Mouse (Mus musculus) liver, embryonic 14.5 days (tissue): ENCODE measurements at regions not wholly inside any gene's neighbourhood (a gene's known extent, or its start where the extent isn't known, plus 50 kb on each side); places are given as distances from the start of the nearest gene placed in this dataset.

Source experiments
- ATAC-seq: fragments of 200-750 bp; cut with Nextera tagmentation; 2 replicates; pipeline ENCODE4 v1.8.0; 2017; ENCODE audit warnings: moderate number of reproducible peaks, mild to moderate bottlenecking, moderate library complexity; ENCODE audit not compliant: insufficient read depth
- DNase-seq, 3 experiments: peaks; one replicate each; pipeline ENCODE4 v3.0.0-alpha.2; 2012 to 2013; ENCODE audit warnings: low read depth in 3 of 3, low spot score in 3 of 3
- H3K27ac ChIP-seq: fragments of 300-500 bp; sonication (generic); 2 replicates; pipeline ENCODE4 v1.5.1; 2014; ENCODE audit warnings: moderate library complexity, mild to moderate bottlenecking, control low read depth, inconsistent platforms
- H3K27me3 ChIP-seq: fragments of 300-500 bp; sonication (generic); 2 replicates; pipeline ENCODE4 v1.6.1; 2014; ENCODE audit warnings: mild to moderate bottlenecking, low read length, moderate library complexity; ENCODE audit not compliant: control insufficient read depth, insufficient read depth
- H3K36me3 ChIP-seq: fragments of 300-500 bp; sonication (generic); replicated peaks from 2 replicates; pipeline ENCODE4 v1.6.1; 2014; ENCODE audit warnings: low read depth; ENCODE audit not compliant: control insufficient read depth, insufficient read depth
- H3K4me1 ChIP-seq, 2 experiments: fragments of 200-500 bp in 1 of 2; fragments of 300-500 bp in 1 of 2; sonication (generic) in 1 of 2; replicated peaks; 2 replicates each; pipeline ENCODE4 v1.6.1; 2012 to 2014; ENCODE audit warnings: antibody characterized with exemption in 1 of 2, inconsistent platforms in 1 of 2, low read length in 1 of 2; ENCODE audit not compliant: control insufficient read depth in 2 of 2, insufficient read depth in 2 of 2
- H3K4me2 ChIP-seq: fragments of 300-500 bp; sonication (generic); 2 replicates; pipeline ENCODE4 v1.6.1; 2014; ENCODE audit warnings: low read depth, mild to moderate bottlenecking, control low read depth, moderate library complexity
- H3K4me3 ChIP-seq, 2 experiments: fragments of 200-500 bp in 1 of 2; fragments of 300-500 bp in 1 of 2; sonication (generic) in 1 of 2; 2 replicates each; pipeline ENCODE4 v1.5.1; 2012 to 2014; ENCODE audit warnings: low read depth in 2 of 2, low read length in 2 of 2, mild to moderate bottlenecking in 2 of 2, control low read depth in 1 of 2, inconsistent platforms in 1 of 2, moderate library complexity in 1 of 2; ENCODE audit not compliant: insufficient read depth in 1 of 2
- H3K9ac ChIP-seq: fragments of 300-500 bp; sonication (generic); replicated peaks from 2 replicates; pipeline ENCODE4 v1.6.1; 2014; ENCODE audit warnings: mild to moderate bottlenecking, control low read depth, moderate library complexity
- H3K9me3 ChIP-seq: fragments of 300-500 bp; sonication (generic); 2 replicates; pipeline ENCODE4 v1.6.1; 2016; ENCODE audit warnings: low read length, mixed read lengths; ENCODE audit not compliant: control insufficient read depth
- CTCF ChIP-seq: IDR thresholded peaks from 2 replicates; pipeline ENCODE4 v1.5.1; 2016; ENCODE audit warnings: antibody characterized with exemption, low read depth, control low read depth
- EP300 ChIP-seq: IDR thresholded peaks from 2 replicates; pipeline ENCODE4 v1.6.1; 2016; ENCODE audit warnings: antibody characterized with exemption, low read depth
- WGBS: fragments of 180-500 bp; shearing (Covaris S2); extraction: QIAGEN DNeasy Blood & Tissue Kit; methylation state at CpG from one replicate; pipeline ENCODE4 v1.1.7; 2014; ENCODE audit not compliant: insufficient replicate concordance; 5-methylcytosine and 5-hydroxymethylcytosine counted together

- no peak overlapping the region for H3K27ac ChIP-seq
- no peaks in the 10 kb centered on the region for H3K36me3 ChIP-seq
- no peak overlapping the region for H3K4me2 ChIP-seq
- H3K4me3 ChIP-seq: no peak overlapping the region
- no peak for DNase-seq
- H3K27me3 ChIP-seq: no peaks in the 10 kb centered on the region
- no peak for TF ChIP-seq CTCF
- no peaks in the 10 kb centered on the region for H3K9me3 ChIP-seq
- no peak for ATAC-seq
- WGBS: 27% methylated on average over 3 of the region's 3 CpGs
- H3K9ac ChIP-seq: no peak overlapping the region
- H3K4me1 ChIP-seq: no peaks in the 10 kb centered on the region
Observed at GRCm38 (mm10) chr13:3729926-3730698, 74.0 kb downstream of the Calml3 start.

- Histone ChIP-seq H3K4me2 (no peak overlapping the region), H3K27me3 (no peaks in the 10 kb centered on the region), H3K36me3 (no peaks in the 10 kb centered on the region), H3K4me1 (no peaks in the 10 kb centered on the region), H3K4me3 (no peak overlapping the region), H3K27ac (no peak overlapping the region), H3K9me3 (no peaks in the 10 kb centered on the region), H3K9ac (no peak overlapping the region)
- 56% methylated on average over 3 of the region's 3 CpGs for WGBS
- DNase-seq: no peak
- no peak for TF ChIP-seq CTCF
- no peak for TF ChIP-seq EP300
- ATAC-seq: no peak
Observed at GRCm38 (mm10) chr13:3728888-3729287, 75.2 kb downstream of the Calml3 start.

- ATAC-seq (no peak), DNase-seq (no peak)
- Histone ChIP-seq H3K4me3 (no peak overlapping the region), H3K4me2 (no peak overlapping the region), H3K9me3 (no peaks in the 10 kb centered on the region), H3K27me3 (no peaks in the 10 kb centered on the region), H3K9ac (no peak overlapping the region), H3K4me1 (no peaks in the 10 kb centered on the region), H3K27ac (no peak overlapping the region), H3K36me3 (no peaks in the 10 kb centered on the region)
- TF ChIP-seq EP300 (no peak), CTCF (no peak)
- 23% methylated on average over 5 of the region's 5 CpGs for WGBS
Observed at GRCm38 (mm10) chr13:3726331-3726781, 77.8 kb downstream of the Calml3 start.

- no peak for TF ChIP-seq CTCF
- no peak for TF ChIP-seq EP300
- WGBS: 34% methylated on average over 3 of the region's 3 CpGs
- DNase-seq (no peak), ATAC-seq (no peak)
- Histone ChIP-seq H3K4me2 (no peak overlapping the region), H3K27me3 (no peaks in the 10 kb centered on the region), H3K4me3 (no peak overlapping the region), H3K36me3 (no peaks in the 10 kb centered on the region), H3K9ac (no peak overlapping the region), H3K27ac (no peak overlapping the region), H3K9me3 (no peaks in the 10 kb centered on the region), H3K4me1 (no peaks in the 10 kb centered on the region)
Observed at GRCm38 (mm10) chr13:3725803-3726202, 78.3 kb downstream of the Calml3 start.

- Histone ChIP-seq H3K9me3 (no peaks in the 10 kb centered on the region), H3K4me1 (no peaks in the 10 kb centered on the region), H3K9ac (no peak overlapping the region), H3K27ac (no peak overlapping the region), H3K27me3 (no peaks in the 10 kb centered on the region), H3K4me3 (no peak overlapping the region), H3K4me2 (no peak overlapping the region), H3K36me3 (no peaks in the 10 kb centered on the region)
- 50% methylated on average over 3 of the region's 3 CpGs for WGBS
- TF ChIP-seq EP300 (no peak), CTCF (no peak)
- DNase-seq: no peak
- no peak for ATAC-seq
Observed at GRCm38 (mm10) chr13:3724313-3724712, 79.8 kb downstream of the Calml3 start.
